Comparison of ENCODE assay signal across 8 mouse cellular contexts in genomic region chr10:80756967-80757366, GRCm38 (mm10). TPM values are rescaled to one million over a fixed set of nuclear protein-coding genes. Genes with fewer than 3 reads are reported as not detected.
DNase-seq lines count a peak whose midpoint lies in the region; ATAC-seq and TF ChIP-seq lines count a peak whose summit lies in the region.

No protein-coding gene starts in this region.

- H3K9ac ChIP-seq in intestine, embryonic 14.5 days (ENCODE audit: low read length): no peak overlapping the region; the same call in 1 of the 2 replicates

- peaks cover 33% of the 10 kb centered on the region for H3K4me1 ChIP-seq in intestine, embryonic 14.5 days (replicated peaks; ENCODE audit: control insufficient read depth, insufficient read depth, low read length)

- no peaks in the 10 kb centered on the region for H3K27me3 ChIP-seq in intestine, embryonic 14.5 days (replicated peaks; ENCODE audit: control insufficient read depth, insufficient read depth, low read length)
- H3K27me3 ChIP-seq in myocyte (ENCODE audit: control insufficient read depth, insufficient read depth, insufficient read length): no peaks in the 10 kb centered on the region

- H3K79me2 ChIP-seq in myocyte (ENCODE audit: control insufficient read depth, insufficient read depth): peaks cover 66% of the 10 kb centered on the region

- 66% methylated on average over 4 of the region's 4 CpGs for WGBS in intestine, embryonic 14.5 days

- H3K27ac ChIP-seq in intestine, embryonic 14.5 days (ENCODE audit: low read depth): peak overlapping the region; percentile 6; the same call in 1 of the 2 replicates

- 0 out of 2 replicates have a peak overlapping the region, but pooled peaks have one; percentile 93 for H3K4me3 ChIP-seq in intestine, embryonic 14.5 days (ENCODE audit: low read depth, low read length)
- peak overlapping the region; percentile 64 for H3K4me3 ChIP-seq in myocyte

- no peak for TF ChIP-seq POLR2A in myocyte (IDR thresholded peaks at IDR 0.05; ENCODE audit: insufficient read length, low read depth)

- H3ac ChIP-seq in myocyte (ENCODE audit: control insufficient read depth, insufficient read length): peak overlapping the region; percentile 88

- peak; percentile 49 to 57 for DNase-seq in frontal cortex, postnatal 36 days (ENCODE audit: low spot score in 2 of 2)
- no peak for DNase-seq in frontal cortex, postnatal 14 days (ENCODE audit: low spot score in 2 of 2)
- DNase-seq in right cerebral cortex, postnatal 10 days (ENCODE audit: low spot score in 2 of 2): peak; percentile 48 to 59
- DNase-seq in right cerebral cortex, postnatal 4 days: no peak
- DNase-seq in intestine, embryonic 14.5 days (ENCODE audit: low spot score): no peak
- no peak for DNase-seq in thymus, postnatal 25 days
- DNase-seq in ovary, postnatal 14 days (ENCODE audit: low spot score): no peak

- peak overlapping the region; percentile 100 for H3K4me2 ChIP-seq in intestine, embryonic 14.5 days (ENCODE audit: low read length)
- H3K4me2 ChIP-seq in myocyte (ENCODE audit: low read depth): peak overlapping the region; percentile 82

- ATAC-seq in intestine, embryonic 14.5 days (replicated peaks; ENCODE audit: low FRiP score, low TSS enrichment, low read depth): no peak

- H3K36me3 ChIP-seq in intestine, embryonic 14.5 days (ENCODE audit: control insufficient read depth, insufficient read depth, low read length): no peaks in the 10 kb centered on the region
- no peaks in the 10 kb centered on the region for H3K36me3 ChIP-seq in myocyte (ENCODE audit: control insufficient read depth, insufficient read depth)

- H3K9me3 ChIP-seq in intestine, embryonic 14.5 days (ENCODE audit: control insufficient read depth, low read length): no peaks in the 10 kb centered on the region

TF ChIP-seq in myocyte, 11 proteins besides CTCF, POLR2A, EP300 and RAD21:
- no peak for TF ChIP-seq MYOD1 (IDR thresholded peaks at IDR 0.05; ENCODE audit: control insufficient read depth in 1 of 3, insufficient read length in 2 of 3, low read depth in 2 of 3)
- no peak for TF ChIP-seq POLR2AphosphoS2 (IDR thresholded peaks at IDR 0.05; ENCODE audit: insufficient read length, low read depth)
- TF ChIP-seq TCF3 (IDR thresholded peaks at IDR 0.05; ENCODE audit: insufficient read length, low read depth): no peak
- TF ChIP-seq CEBPB (IDR thresholded peaks at IDR 0.05; ENCODE audit: insufficient read depth, poor library complexity, severe bottlenecking): no peak
- no peak for TF ChIP-seq TCF12 (IDR thresholded peaks at IDR 0.05; ENCODE audit: insufficient read depth, poor library complexity, severe bottlenecking)

RNA-seq across cellular contexts. Expression of gene Dot1l, which starts 2.0 kb away (rescaled TPM):
- 21.1 and 22.7 TPM in 2 replicates for polyA plus RNA-seq in intestine, embryonic 14.5 days (2014; fragmentation: Nextera tagmentation; extraction: Ambion mirVana)
- 20.6 TPM for polyA plus RNA-seq in myocyte (2012; fragmentation: generic; extraction: Trizol)

RNA-seq across cellular contexts. Expression of gene Ap3d1, which starts 14.9 kb away (rescaled TPM):
- polyA plus RNA-seq in intestine, embryonic 14.5 days (2014; fragmentation: Nextera tagmentation; extraction: Ambion mirVana): 74.1 and 77.4 TPM in 2 replicates
- polyA plus RNA-seq in myocyte (2012; fragmentation: generic; extraction: Trizol): 68.0 TPM

RNA-seq across cellular contexts. Expression of gene Sf3a2, which starts 41.0 kb away (rescaled TPM):
- 85.4 and 89.3 TPM in 2 replicates for polyA plus RNA-seq in intestine, embryonic 14.5 days (2014; fragmentation: Nextera tagmentation; extraction: Ambion mirVana)
- 93.1 TPM for polyA plus RNA-seq in myocyte (2012; fragmentation: generic; extraction: Trizol)

RNA-seq across cellular contexts. Expression of gene Plekhj1, which starts 41.5 kb away (rescaled TPM):
- 125 TPM in 2 replicates for polyA plus RNA-seq in intestine, embryonic 14.5 days (2014; fragmentation: Nextera tagmentation; extraction: Ambion mirVana)
- 69.6 TPM for polyA plus RNA-seq in myocyte (2012; fragmentation: generic; extraction: Trizol)

RNA-seq across cellular contexts. Expression of gene Amh, which starts 48.1 kb away (rescaled TPM):
- polyA plus RNA-seq in intestine, embryonic 14.5 days (2014; fragmentation: Nextera tagmentation; extraction: Ambion mirVana): 0.11 TPM in 1 of 2 replicates, not detected in the other
- polyA plus RNA-seq in myocyte (2012; fragmentation: generic; extraction: Trizol): 0.76 TPM

Comparison
In these comparisons a context has a peak if more than half of its experiments do, and no peak if none do; other contexts are left out.
1. DNase-seq: peak in frontal cortex, postnatal 36 days (2 of 2) and right cerebral cortex, postnatal 10 days (2 of 2); none in frontal cortex, postnatal 14 days (0 of 2), right cerebral cortex, postnatal 4 days (single experiment), intestine, embryonic 14.5 days (single experiment), thymus, postnatal 25 days (single experiment) and ovary, postnatal 14 days (single experiment).